Mouse (Mus musculus) midbrain, embryonic 10.5 days (tissue): Measurements from ENCODE around the gene Commd4. TPM values are rescaled to one million over a fixed set of nuclear protein-coding genes. Genes with fewer than 3 reads are reported as not detected.

Experiments
- DNase-seq: peaks from one replicate; pipeline ENCODE4 v3.0.0-alpha.2; 2017; ENCODE audit warnings: low spot score
- H3K27ac ChIP-seq: fragments of 300-500 bp; sonication (generic); replicated peaks from 2 replicates; pipeline ENCODE4 v1.5.1; 2016; ENCODE audit warnings: mild to moderate bottlenecking
- H3K27me3 ChIP-seq: fragments of 300-500 bp; sonication (generic); 2 replicates; pipeline ENCODE4 v1.6.1; 2016; ENCODE audit warnings: low read depth, mild to moderate bottlenecking; ENCODE audit not compliant: poor library complexity, severe bottlenecking
- H3K36me3 ChIP-seq: fragments of 300-500 bp; sonication (generic); 2 replicates; pipeline ENCODE4 v1.6.1; 2016; ENCODE audit warnings: mild to moderate bottlenecking, moderate library complexity
- H3K4me1 ChIP-seq: fragments of 300-500 bp; sonication (generic); 2 replicates; pipeline ENCODE4 v1.6.1; 2016
- H3K4me3 ChIP-seq: fragments of 300-500 bp; sonication (generic); 2 replicates; pipeline ENCODE4 v1.5.1; 2016; ENCODE audit warnings: mild to moderate bottlenecking, moderate library complexity
- H3K9me3 ChIP-seq: fragments of 300-500 bp; sonication (generic); replicated peaks from 2 replicates; pipeline ENCODE4 v1.6.1; 2016; ENCODE audit warnings: mild to moderate bottlenecking
- WGBS: fragments of 180-500 bp; shearing (Covaris S2); methylation state at CpG from one replicate; pipeline ENCODE4 v1.1.7; 2016; 5-methylcytosine and 5-hydroxymethylcytosine counted together
- polyA plus RNA-seq: library from polyadenylated mRNA; unstranded; fragments of >200 nt; fragmentation: Nextera tagmentation; extraction: Ambion mirVana; gene quantifications from 2 replicates; pipeline ENCODE4 v1.2.1, GENCODE M21; 2016

Commd4 gene
- polyA plus RNA-seq, 1 experiment from 2014 or later = 117 TPM

DNA sequence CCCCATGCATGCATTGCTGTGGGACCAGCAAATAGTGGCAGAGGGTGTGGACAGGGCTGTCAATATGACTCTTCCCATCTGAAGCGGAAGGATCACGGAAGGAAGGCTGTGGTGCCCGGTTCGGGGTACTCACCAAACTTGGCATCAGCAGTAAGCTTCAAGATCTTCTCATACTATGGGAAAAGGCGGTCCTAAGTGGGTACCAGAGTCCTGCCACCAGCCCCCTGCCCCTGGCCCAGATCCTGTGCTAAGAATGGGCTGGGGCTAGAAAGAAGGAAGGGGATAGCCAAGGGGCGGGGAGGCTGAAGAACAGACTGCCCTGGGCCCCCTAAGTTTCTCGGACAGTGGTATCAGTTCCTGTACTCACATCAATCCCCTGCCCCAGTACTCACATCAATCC, 1.7 kb downstream of the Commd4 start:
- peaks cover 19% of the 10 kb centered on the region for H3K36me3 ChIP-seq
- 0 out of 2 replicates have a peak, but pooled peaks cover 3% of the 10 kb centered on the region for H3K27me3 ChIP-seq
- DNase-seq = no peak
- H3K27ac ChIP-seq = no peak overlapping the region
- 91% methylated on average over 7 of the region's 7 CpGs for WGBS
- H3K4me3 ChIP-seq = no peak overlapping the region
- peaks cover 20% of the 10 kb centered on the region for H3K4me1 ChIP-seq
- no peaks in the 10 kb centered on the region for H3K9me3 ChIP-seq

DNA sequence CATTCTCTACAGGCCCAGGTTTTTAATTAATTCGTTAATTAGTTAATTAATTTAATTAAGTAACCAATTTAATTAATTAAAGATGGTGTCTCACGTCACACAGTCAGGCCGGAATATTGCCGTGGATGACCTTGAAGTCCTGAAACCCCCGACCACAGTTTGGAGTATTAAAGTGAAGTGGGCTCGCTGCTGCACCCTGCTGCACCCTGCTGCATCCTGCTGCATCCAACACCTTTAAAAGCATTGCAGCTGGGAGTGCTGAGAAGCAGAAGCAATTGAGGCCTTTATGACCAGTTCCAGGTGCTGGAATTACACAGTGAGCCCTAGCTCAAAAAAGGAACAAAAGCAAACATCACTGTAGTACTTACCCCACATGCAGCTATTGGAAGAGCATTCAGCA, 5.8 kb downstream of the Commd4 start:
- Histone ChIP-seq H3K36me3 (peaks cover 19% of the 10 kb centered on the region), H3K9me3 (no peaks in the 10 kb centered on the region), H3K27me3 (no peaks in the 10 kb centered on the region), H3K4me1 (peaks cover 26% of the 10 kb centered on the region), H3K4me3 (no peak overlapping the region), H3K27ac (no peak overlapping the region)
- 60% methylated on average over 6 of the region's 6 CpGs for WGBS
- no peak for DNase-seq

DNA sequence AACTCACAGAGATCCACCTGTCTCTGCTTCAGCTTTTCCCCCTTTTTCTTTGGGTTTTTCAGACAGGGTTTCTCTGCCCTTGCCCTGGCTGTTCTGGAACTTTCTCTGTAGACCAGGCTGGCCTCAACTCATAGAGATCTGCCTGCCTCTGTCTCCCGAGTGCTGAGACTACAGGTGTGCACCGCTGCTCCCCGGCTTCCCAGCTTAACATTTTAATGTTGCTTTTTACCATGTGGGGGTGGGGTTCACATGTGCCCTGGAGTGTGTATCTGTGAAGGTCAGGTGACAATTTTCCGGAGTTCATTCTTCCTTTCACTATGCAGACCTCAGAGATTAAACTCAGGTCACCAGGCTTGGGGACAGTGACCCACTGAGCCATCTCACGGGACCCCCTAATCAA, 7.9 kb downstream of the Commd4 start:
- 90% methylated on average over 5 of the region's 5 CpGs for WGBS
- no peaks in the 10 kb centered on the region for H3K9me3 ChIP-seq
- H3K27me3 ChIP-seq = no peaks in the 10 kb centered on the region
- no peak overlapping the region for H3K27ac ChIP-seq
- H3K4me3 ChIP-seq = no peak overlapping the region
- peaks cover 27% of the 10 kb centered on the region for H3K4me1 ChIP-seq
- H3K36me3 ChIP-seq = peaks cover 10% of the 10 kb centered on the region
- DNase-seq = no peak

DNA sequence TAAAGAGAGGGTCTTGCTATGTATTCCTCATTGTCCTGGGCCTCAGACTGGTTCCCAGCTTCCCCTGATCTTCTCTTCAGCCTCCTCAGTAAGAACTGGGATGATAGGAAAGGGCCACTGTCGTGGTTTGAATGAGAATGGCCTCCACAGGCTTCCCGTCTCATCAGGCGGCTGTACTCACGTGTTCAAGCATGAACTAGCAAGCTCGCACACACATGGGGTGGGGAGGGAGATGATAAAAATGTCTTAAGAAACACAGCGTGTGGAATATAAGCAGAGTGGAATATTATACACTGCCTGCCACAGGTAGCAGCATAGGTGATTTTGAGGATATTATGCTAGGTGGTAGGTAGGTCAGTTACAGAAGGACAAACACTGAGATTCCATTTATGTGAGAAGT, 9.1 kb downstream of the Commd4 start:
- H3K4me3 ChIP-seq = peak overlapping the region; percentile 65
- H3K4me1 ChIP-seq = peaks cover 27% of the 10 kb centered on the region
- H3K36me3 ChIP-seq = peaks cover 9% of the 10 kb centered on the region
- peak overlapping the region; percentile 86; the same call in 1 of the 2 replicates for H3K27ac ChIP-seq
- no peaks in the 10 kb centered on the region for H3K27me3 ChIP-seq
- 74% methylated on average over 6 of the region's 6 CpGs for WGBS
- no peak for DNase-seq
- H3K9me3 ChIP-seq = no peaks in the 10 kb centered on the region

DNA sequence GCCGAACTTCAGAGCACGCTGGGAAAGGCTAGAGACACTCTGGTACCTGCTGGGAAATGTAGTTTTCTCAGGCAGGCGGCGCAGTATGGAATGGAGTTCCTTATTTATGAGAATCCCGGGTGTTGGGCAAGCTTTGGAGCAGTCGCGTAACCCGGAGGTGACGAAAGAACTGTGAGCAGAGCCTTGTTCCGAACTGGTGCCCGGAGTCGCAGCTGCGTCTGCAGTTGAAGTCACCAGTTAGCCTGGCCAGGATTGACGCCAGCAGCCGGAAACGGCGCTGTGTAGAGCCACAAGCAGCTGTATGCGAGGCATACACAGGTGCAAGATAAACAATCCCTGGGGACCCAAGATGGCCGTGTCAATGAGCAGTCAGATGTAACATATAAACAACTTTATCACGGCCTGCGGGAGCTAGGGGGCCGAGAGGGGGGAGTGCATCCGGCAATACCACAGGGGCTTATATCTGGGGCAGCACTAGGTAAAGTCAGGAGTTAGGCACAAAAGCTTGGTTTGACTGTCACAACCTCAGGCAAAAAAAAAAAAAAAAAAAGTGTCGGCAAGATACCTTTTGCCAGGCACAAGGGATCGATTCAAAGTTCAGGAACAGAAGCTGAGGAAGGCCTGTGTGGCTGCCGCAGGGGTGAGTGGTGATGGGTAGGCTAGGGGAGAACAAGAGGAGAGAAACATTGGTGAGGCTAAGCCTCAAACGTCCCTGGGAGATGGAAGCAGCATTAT, 9.8 kb downstream of the Commd4 start, which contains the start of gene Neil1:
TSS of gene Neil1 (minus strand) at position 162 of the 735 bp plus-strand sequence.
- WGBS = 1% methylated on average over 27 of the region's 27 CpGs
- peak; percentile 83 for DNase-seq
- H3K4me1 ChIP-seq = peaks cover 27% of the 10 kb centered on the region
- no peaks in the 10 kb centered on the region for H3K27me3 ChIP-seq
- H3K36me3 ChIP-seq = peaks cover 15% of the 10 kb centered on the region
- H3K9me3 ChIP-seq = no peaks in the 10 kb centered on the region
- H3K27ac ChIP-seq = peak within 1 kb of the TSS; percentile 86
- peak within 1 kb of the TSS; percentile 65 for H3K4me3 ChIP-seq

DNA sequence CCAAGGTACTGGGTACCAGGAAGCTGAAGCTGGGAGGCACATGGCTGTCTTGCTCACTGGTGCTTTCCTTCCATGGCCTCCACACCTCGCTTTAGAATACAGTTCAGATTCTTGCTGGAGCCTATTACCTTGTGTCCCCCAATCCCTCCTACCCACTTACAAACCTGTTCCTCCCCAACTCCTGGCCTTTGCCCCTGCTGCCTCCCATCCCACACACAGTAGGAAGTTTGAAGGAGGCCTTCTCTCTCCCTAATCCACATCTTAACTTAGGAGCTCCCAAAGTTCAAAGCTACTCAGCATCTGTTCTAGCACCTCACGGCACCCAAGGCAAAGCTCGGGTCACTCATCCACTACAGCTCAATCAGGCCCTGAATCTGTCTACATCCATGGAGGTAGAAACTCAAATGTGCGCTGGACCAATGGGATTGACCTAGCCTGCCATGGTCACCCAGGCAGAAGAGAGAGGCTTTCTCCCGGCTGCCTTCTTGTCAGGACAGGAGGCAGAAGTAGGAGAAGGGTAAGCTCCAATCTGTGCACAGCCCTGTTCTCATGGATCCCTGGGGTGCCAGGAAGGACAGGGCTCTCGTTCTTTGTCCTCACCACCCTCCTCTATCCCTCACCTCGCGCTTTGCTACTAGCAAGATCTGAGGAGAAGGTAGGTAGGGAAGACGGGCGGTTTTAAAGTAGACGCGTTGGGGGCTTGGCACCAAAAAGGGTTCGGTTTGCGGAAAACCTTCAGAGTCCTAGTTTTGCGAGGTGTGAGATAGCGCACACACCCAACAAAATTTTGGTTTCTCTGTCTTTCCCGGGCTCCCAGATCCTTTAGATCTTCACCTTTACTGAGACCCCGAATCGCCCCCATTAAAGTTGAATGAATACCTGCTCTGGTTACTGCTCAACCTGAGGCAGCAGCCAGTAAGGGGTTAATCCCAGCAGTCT, 10.7 kb downstream of the Commd4 start:
- whole genome bisulfite sequencing = 11% methylated on average over 19 of the region's 19 CpGs
- H3K9me3 ChIP-seq = no peaks in the 10 kb centered on the region
- no peak for DNase-seq
- peaks cover 27% of the 10 kb centered on the region for H3K4me1 ChIP-seq
- peak overlapping the region; percentile 65 for H3K4me3 ChIP-seq
- H3K27me3 ChIP-seq = no peaks in the 10 kb centered on the region
- peaks cover 23% of the 10 kb centered on the region for H3K36me3 ChIP-seq
- H3K27ac ChIP-seq = peak overlapping the region; percentile 86

DNA sequence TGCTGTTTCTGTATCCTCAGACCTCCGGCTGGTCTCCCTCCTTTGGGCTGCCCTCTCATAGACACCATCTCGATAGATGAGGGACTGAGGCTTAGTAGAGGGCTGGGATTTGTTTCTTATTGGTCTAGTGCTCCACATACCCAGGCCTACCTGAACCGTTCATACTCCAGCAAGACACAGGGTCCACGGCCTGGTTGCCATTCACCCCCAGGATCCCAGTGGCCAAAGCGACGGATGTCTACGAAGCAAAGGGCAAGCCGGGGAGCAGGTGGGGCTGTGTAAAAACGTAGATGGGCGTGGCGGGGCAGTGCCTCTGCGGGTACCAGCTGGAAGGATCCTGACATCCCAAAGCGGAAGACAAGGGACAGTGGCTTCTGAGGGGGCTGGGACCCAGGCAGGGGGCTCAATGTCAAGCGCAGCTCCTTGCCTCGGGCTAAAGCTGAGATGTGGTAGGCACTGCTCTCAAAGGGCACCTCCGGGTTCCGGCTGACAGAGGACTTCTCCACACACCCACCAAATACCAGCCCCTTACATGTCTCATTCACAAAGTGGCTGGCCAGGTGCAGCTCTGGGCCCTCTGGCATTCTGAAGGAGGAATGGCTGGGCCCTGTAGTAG, 11.6 kb downstream of the Commd4 start:
- DNase-seq = no peak
- no peaks in the 10 kb centered on the region for H3K9me3 ChIP-seq
- H3K27me3 ChIP-seq = no peaks in the 10 kb centered on the region
- peak overlapping the region; percentile 65; the same call in 1 of the 2 replicates for H3K4me3 ChIP-seq
- H3K4me1 ChIP-seq = peaks cover 27% of the 10 kb centered on the region
- 88% methylated on average over 17 of the region's 17 CpGs for WGBS
- H3K36me3 ChIP-seq = peaks cover 32% of the 10 kb centered on the region
- H3K27ac ChIP-seq = 0 out of 2 replicates have a peak overlapping the region, but pooled peaks have one; percentile 86

DNA sequence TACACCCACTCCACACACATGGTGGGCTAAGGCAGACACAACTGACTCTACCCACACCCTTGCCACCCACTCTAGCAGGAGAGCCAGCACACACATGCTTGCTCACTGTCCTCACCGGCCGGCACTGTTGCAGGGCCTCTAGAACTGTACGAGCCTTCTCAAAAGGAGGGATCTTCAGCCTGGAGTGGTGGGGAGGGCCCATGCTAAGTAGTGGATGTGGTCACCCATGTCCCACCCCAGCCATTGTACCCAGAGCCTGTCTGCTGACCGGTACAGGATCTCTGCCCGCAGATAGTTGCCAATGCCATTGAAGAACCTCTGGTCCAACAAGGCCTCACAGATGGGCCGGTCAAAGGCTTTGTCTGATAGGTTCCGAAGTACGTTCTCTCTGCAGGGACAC, 13.3 kb downstream of the Commd4 start:
- no peaks in the 10 kb centered on the region for H3K9me3 ChIP-seq
- no peak overlapping the region for H3K4me3 ChIP-seq
- H3K4me1 ChIP-seq = peaks cover 27% of the 10 kb centered on the region
- WGBS = 96% methylated on average over 8 of the region's 8 CpGs
- no peaks in the 10 kb centered on the region for H3K27me3 ChIP-seq
- DNase-seq = no peak
- no peak overlapping the region for H3K27ac ChIP-seq
- peaks cover 49% of the 10 kb centered on the region for H3K36me3 ChIP-seq

DNA sequence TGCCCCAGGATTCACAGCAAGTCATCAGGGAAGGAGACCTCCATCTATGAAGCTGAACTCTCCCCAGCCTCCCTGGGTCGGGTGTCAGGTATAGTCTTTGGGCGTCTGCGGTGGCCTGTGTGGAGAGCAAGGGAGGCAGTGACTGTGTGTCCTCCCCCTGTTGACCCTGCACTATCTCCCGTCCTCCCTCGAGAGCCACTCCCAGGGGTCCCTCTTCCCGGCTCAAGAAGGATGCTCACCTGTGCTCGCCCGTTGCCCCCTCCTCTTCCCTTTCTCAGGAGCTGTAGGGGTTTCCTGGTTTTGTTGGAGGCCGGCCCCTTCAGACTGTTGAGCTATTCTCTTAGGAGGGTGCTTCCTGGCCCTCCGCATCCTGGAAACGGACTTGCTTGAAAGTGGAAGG, 14.9 kb downstream of the Commd4 start:
- H3K27me3 ChIP-seq = no peaks in the 10 kb centered on the region
- no peaks in the 10 kb centered on the region for H3K9me3 ChIP-seq
- H3K4me1 ChIP-seq = peaks cover 17% of the 10 kb centered on the region
- DNase-seq = no peak
- 85% methylated on average over 11 of the region's 11 CpGs for WGBS
- H3K27ac ChIP-seq = no peak overlapping the region
- H3K36me3 ChIP-seq = peaks cover 66% of the 10 kb centered on the region
- no peak overlapping the region for H3K4me3 ChIP-seq

DNA sequence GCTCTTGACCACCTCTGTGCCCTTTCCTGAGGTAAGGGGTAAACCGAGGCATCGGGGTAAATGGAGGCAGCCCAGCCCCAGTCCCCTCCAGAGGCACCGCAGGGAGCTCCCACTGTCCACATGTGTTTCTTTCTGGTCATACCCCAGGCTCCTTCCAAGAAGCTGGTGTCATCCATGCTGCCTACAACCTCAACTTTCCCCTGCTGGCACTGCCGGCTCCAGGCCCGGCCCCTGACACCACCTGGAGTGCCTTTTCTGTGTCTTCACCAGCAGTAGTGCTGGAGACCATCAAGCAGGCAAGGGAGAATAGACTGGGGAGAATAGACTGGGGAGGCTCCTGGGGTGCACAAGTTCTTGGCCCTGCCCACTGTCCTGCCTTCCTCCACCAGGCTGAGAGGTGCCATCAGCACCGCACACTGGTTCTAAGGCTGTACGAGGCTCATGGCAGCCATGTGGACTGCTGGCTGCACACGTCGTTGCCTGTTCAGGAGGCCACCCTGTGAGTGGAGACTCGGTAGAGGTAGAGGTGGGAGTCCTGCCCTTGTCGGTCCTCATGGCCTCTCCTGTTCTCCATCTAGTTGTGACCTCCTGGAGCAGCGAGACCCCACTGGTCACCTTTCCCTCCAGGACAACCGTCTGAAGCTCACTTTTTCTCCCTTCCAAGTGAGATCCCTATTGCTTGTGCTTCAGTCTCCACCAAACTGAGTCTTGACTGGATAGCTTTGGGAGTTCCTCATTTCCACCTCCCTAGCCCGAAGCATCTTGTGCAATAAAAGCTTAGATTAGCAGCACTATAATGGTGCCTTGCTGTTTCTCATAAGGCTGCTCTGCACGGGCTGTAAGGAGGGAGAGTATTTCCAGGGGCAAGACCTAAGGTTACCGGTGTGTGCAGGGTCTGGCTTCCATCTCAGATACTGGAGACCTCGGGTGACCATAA, 16.4 kb downstream of the Commd4 start:
- H3K9me3 ChIP-seq = no peaks in the 10 kb centered on the region
- 90% methylated on average over 17 of the region's 17 CpGs for WGBS
- H3K4me3 ChIP-seq = no peak overlapping the region
- H3K27me3 ChIP-seq = no peaks in the 10 kb centered on the region
- H3K27ac ChIP-seq = no peak overlapping the region
- H3K36me3 ChIP-seq = peaks cover 81% of the 10 kb centered on the region
- DNase-seq = no peak
- peaks cover 4% of the 10 kb centered on the region; the same call in 1 of the 2 replicates for H3K4me1 ChIP-seq

DNA sequence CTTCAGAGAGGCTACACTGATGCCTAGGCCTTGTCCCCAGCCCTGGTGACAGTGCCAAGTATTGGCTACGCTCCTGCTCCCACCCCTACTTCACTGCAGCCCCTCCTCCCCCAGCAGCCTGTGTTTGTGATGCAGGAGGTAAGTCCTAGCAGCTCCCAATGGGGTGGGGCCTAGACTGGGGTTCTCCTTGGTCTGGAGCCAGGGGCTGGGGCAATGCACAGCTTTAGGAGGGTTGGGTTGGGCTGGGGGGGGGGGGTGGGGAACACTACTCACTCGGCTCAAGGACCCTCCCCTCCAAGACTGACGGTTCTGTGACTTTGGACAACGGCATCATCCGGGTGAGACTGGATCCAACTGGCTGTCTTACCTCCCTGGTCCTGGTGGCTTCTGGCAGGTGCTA, 18.6 kb downstream of the Commd4 start:
- Histone ChIP-seq H3K36me3 (peaks cover 98% of the 10 kb centered on the region), H3K27ac (no peak overlapping the region), H3K4me3 (no peak overlapping the region), H3K4me1 (no peaks in the 10 kb centered on the region), H3K27me3 (no peaks in the 10 kb centered on the region), H3K9me3 (no peaks in the 10 kb centered on the region)
- DNase-seq = no peak
- 87% methylated on average over 5 of the region's 5 CpGs for WGBS

DNA sequence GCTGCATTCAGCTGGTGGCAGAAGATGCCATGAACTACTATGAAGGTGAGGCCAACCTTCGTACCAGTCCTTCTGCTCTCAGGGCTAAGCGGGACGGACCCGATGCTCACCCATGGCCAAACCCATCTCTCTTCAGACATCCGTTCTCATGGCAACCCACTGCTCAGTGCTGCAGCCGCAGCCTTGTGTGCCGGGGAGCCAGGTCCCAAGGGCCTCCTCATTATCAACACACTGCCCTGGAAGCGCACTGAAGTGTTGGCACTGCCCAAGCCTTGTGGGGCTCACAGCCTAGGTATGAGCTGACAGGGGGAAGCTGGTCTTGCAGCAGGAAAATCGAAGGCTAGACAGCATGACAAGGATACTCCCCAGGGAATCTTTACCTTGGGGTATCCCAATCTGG, 19.0 kb downstream of the Commd4 start:
- WGBS = 91% methylated on average over 9 of the region's 9 CpGs
- DNase-seq = no peak
- Histone ChIP-seq H3K9me3 (no peaks in the 10 kb centered on the region), H3K27ac (no peak overlapping the region), H3K4me1 (no peaks in the 10 kb centered on the region), H3K27me3 (no peaks in the 10 kb centered on the region), H3K4me3 (no peak overlapping the region), H3K36me3 (peaks cover 98% of the 10 kb centered on the region)
